Mouse (Mus musculus) midbrain, embryonic 12.5 days (tissue): ENCODE measurements at regions not wholly inside any gene's neighbourhood (a gene's known extent, or its start where the extent isn't known, plus 50 kb on each side); places are given as distances from the start of the nearest gene placed in this dataset.

Source experiments
- ATAC-seq: fragments of 200-750 bp; cut with Nextera tagmentation; 2 replicates; pipeline ENCODE4 v1.8.0; 2017; ENCODE audit warnings: low read depth, moderate TSS enrichment, moderate library complexity; ENCODE audit not compliant: low FRiP score
- H3K27ac ChIP-seq: fragments of 300-500 bp; sonication (generic); replicated peaks from 2 replicates; pipeline ENCODE4 v1.5.1; 2016; ENCODE audit warnings: mild to moderate bottlenecking
- H3K27me3 ChIP-seq: fragments of 300-500 bp; sonication (generic); 2 replicates; pipeline ENCODE4 v1.6.1; 2016; ENCODE audit warnings: mild to moderate bottlenecking
- H3K36me3 ChIP-seq: fragments of 300-500 bp; sonication (generic); 2 replicates; pipeline ENCODE4 v1.6.1; 2016
- H3K4me1 ChIP-seq: fragments of 300-500 bp; sonication (generic); 2 replicates; pipeline ENCODE4 v1.6.1; 2016
- H3K4me2 ChIP-seq: fragments of 300-500 bp; sonication (generic); replicated peaks from 2 replicates; pipeline ENCODE4 v1.6.1; 2016; ENCODE audit warnings: mild to moderate bottlenecking, moderate library complexity
- H3K4me3 ChIP-seq: fragments of 300-500 bp; sonication (generic); 2 replicates; pipeline ENCODE4 v1.5.1; 2016; ENCODE audit warnings: mild to moderate bottlenecking
- H3K9ac ChIP-seq: fragments of 300-500 bp; sonication (generic); replicated peaks from 2 replicates; pipeline ENCODE4 v1.6.1; 2016; ENCODE audit warnings: mild to moderate bottlenecking, moderate library complexity
- H3K9me3 ChIP-seq: fragments of 300-500 bp; sonication (generic); 2 replicates; pipeline ENCODE4 v1.6.1; 2016; ENCODE audit warnings: mild to moderate bottlenecking
- WGBS: fragments of 180-500 bp; shearing (Covaris S2); methylation state at CpG from one replicate; pipeline ENCODE4 v1.1.7; 2016; 5-methylcytosine and 5-hydroxymethylcytosine counted together

DNA sequence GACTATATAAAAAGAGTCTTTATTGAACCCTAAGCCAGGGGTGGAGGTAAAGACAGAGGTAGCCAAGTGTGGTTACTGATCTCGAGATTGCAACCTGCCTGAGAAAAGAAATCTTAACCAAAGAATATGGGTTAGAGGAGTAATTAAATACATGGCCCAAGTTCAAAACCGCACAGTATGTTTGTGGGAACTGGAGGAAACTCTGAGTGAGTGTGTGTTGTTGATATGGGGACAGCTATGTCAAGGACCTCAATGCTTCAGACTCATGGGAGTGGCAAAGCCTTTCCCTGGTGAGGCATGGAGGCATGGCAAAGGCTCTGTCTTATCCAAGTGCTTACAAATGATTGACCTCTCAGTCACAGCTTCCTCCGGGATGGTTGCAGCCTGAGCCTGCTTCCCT lies 127.7 kb upstream of the Tank start:
- no peak for ATAC-seq
- Histone ChIP-seq H3K9me3 (no peaks in the 10 kb centered on the region), H3K4me3 (no peak overlapping the region), H3K36me3 (no peaks in the 10 kb centered on the region), H3K4me2 (no peak overlapping the region), H3K27ac (no peak overlapping the region), H3K27me3 (peaks cover 9% of the 10 kb centered on the region), H3K9ac (no peak overlapping the region), H3K4me1 (0 out of 2 replicates have a peak, but pooled peaks cover 6% of the 10 kb centered on the region)
- WGBS = 85% methylated on average over 3 of the region's 3 CpGs

DNA sequence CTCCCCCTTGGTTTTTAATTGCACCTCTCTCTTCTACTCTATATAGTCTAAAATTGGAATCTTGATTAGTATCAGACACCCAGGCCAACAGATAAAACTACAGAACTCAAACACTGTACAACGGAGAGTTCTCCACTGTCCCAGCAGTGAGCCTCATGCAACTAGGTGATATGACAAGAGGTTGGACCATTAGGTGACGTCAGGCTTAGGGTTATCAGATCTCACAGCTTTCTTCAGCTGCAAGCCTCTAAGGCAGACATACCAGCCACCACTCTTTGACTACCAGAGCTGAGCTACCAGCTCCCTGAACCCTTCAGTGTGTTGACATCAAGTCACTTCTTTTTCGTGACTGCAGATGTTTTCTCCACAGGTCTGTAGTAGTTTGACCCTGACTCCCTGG lies 141.8 kb upstream of the Tank start:
- Histone ChIP-seq H3K9ac (no peak overlapping the region), H3K36me3 (no peaks in the 10 kb centered on the region), H3K4me2 (no peak overlapping the region), H3K4me3 (no peak overlapping the region), H3K9me3 (no peaks in the 10 kb centered on the region), H3K4me1 (no peaks in the 10 kb centered on the region), H3K27ac (no peak overlapping the region), H3K27me3 (no peaks in the 10 kb centered on the region)
- 89% methylated on average over 3 of the region's 3 CpGs for WGBS
- no peak for ATAC-seq

DNA sequence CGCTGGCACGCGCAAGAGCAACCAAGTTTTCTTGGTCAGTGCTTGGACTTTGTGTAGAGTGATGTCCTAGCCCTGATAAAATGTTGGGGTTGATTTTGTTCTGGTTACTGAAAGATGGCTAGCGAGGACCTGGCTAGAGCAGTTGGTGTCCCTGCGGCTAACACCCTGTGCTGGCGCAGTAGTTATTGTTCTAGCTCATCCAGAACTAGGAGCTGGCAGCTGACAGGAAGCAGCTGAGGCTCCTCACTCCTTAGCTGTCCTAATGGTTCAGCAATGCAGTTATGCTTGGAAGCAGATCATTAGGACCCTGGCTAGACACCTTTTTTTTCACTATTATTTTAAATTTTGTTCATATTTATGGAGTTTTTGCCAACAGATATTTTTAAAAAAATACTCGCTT lies 170.5 kb upstream of the Tank start:
- Histone ChIP-seq H3K9me3 (no peaks in the 10 kb centered on the region), H3K27me3 (no peaks in the 10 kb centered on the region)
- no peak for ATAC-seq

DNA sequence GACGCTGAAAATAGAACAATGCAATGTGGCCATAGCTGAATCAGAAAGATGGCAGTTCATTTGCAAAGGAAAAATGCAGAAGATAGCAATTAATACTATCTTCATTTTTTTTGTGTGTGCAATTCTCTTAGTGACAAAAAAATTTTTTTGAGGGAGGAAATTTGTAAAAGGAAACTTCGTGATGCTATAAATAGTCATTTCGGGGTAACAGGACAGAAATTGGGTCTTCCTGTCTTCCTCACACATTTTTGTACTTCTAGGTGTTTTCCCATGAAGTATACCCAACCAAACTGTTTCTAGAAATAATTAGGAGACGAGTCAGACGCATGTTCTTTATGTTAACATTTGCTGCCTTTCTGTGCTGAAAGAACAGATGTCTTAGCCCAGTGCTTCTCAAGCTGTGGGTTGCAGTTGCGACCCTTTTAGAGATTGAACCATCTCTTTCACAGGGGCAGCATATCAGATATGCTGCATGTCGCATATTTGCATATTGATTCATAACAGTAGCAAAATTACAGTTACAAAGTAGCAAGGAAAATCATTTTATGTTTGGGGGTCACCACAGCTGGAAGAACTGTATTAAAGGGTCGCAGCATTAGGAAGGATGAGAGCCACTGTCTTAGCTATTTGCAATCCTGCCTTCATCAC lies 172.2 kb upstream of the Tank start:
- peaks cover 7% of the 10 kb centered on the region; the same call in 1 of the 2 replicates for H3K4me1 ChIP-seq
- no peak overlapping the region for H3K9ac ChIP-seq
- H3K9me3 ChIP-seq = no peaks in the 10 kb centered on the region
- no peak overlapping the region for H3K4me3 ChIP-seq
- H3K27me3 ChIP-seq = no peaks in the 10 kb centered on the region; the same call in 1 of the 2 replicates
- H3K4me2 ChIP-seq = no peak overlapping the region
- 88% methylated on average over 8 of the region's 8 CpGs for WGBS
- no peak for ATAC-seq
- no peak overlapping the region for H3K27ac ChIP-seq
- H3K36me3 ChIP-seq = no peaks in the 10 kb centered on the region

More for the DNA sequence above, 170.5 kb upstream of the Tank start:
- no peak overlapping the region for H3K4me2 ChIP-seq
- no peak overlapping the region for H3K27ac ChIP-seq
- no peaks in the 10 kb centered on the region for H3K36me3 ChIP-seq
- H3K4me1 ChIP-seq = 0 out of 2 replicates have a peak, but pooled peaks cover 2% of the 10 kb centered on the region
- 94% methylated on average over 7 of the region's 7 CpGs for WGBS
- H3K9ac ChIP-seq = no peak overlapping the region
- no peak overlapping the region for H3K4me3 ChIP-seq

DNA sequence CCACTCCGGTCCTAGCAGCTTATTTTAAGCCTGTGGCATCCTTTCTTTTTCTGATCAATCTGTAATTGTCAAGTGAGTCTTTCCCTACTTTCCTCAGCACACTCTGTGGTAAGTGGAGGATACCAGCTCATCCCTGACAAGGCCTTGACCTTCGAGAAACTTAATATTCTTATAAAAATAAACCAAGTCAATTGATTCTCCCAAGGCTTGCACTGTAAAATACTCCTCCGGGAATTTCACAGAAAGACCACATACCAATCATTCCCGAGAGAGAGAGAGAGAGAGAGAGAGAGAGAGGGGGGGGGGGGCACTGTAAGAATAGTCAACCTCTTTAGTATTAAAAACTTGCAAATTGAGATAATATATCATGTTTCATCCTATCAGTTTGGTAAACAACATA lies 173.1 kb upstream of the Tank start:
- Histone ChIP-seq H3K4me3 (no peak overlapping the region), H3K9ac (no peak overlapping the region), H3K4me1 (peaks cover 7% of the 10 kb centered on the region; the same call in 1 of the 2 replicates), H3K27ac (no peak overlapping the region), H3K9me3 (no peaks in the 10 kb centered on the region), H3K36me3 (no peaks in the 10 kb centered on the region), H3K4me2 (no peak overlapping the region), H3K27me3 (no peaks in the 10 kb centered on the region; the same call in 1 of the 2 replicates)
- 71% methylated on average over 4 of the region's 4 CpGs for WGBS
- no peak for ATAC-seq

DNA sequence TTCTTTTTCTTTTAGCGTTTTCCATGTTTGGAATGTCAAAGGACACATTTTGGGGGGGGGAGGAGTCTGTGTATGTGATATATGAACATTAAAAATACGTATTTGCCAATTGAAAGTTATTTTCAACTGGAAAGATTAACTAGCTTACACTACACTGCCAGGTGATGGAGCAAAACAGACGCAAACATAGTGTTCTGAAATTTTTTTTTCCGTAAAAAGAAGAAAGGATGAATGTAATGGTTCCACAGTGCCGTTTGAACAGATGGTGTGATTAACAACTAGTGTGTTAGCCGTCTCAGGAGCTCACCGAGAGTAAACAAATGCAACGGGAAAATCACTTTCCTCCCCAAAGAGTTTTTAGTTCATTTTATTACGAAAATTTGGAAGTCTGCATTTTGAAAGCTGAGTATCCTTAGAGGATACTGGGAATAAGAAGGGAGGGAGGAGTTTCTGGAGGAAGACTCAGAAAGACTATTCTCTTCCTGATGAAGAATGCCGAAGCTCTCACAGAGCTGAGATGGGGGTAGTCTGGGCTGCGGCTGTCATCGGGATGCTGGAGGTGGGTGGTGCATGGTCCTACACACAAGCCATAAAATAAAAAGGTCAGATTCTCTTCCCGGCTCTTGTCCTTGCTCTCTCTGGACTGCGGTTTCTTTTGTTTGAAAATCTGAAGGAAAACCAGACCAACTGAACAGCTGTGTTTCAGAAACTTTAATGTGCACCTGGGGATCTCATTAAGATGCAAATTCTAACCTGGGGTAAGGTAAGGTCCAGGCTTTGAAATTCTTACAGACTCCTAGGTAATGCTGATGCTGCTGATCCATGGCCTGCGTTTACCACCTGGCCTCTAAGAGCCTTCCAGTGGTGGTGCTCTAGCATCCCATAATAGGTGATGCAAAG lies 175.5 kb upstream of the Tank start:
- no peaks in the 10 kb centered on the region for H3K36me3 ChIP-seq
- no peak overlapping the region; the same call in 1 of the 2 replicates for H3K9ac ChIP-seq
- WGBS = 7% methylated on average over 15 of the region's 15 CpGs
- no peaks in the 10 kb centered on the region for H3K9me3 ChIP-seq
- ATAC-seq = peak; percentile 53; the same call in 1 of the 2 replicates
- H3K4me2 ChIP-seq = peak overlapping the region; percentile 57
- no peak overlapping the region for H3K27ac ChIP-seq
- H3K27me3 ChIP-seq = no peaks in the 10 kb centered on the region; the same call in 1 of the 2 replicates
- H3K4me3 ChIP-seq = peak overlapping the region; percentile 39
- H3K4me1 ChIP-seq = peaks cover 7% of the 10 kb centered on the region; the same call in 1 of the 2 replicates

DNA sequence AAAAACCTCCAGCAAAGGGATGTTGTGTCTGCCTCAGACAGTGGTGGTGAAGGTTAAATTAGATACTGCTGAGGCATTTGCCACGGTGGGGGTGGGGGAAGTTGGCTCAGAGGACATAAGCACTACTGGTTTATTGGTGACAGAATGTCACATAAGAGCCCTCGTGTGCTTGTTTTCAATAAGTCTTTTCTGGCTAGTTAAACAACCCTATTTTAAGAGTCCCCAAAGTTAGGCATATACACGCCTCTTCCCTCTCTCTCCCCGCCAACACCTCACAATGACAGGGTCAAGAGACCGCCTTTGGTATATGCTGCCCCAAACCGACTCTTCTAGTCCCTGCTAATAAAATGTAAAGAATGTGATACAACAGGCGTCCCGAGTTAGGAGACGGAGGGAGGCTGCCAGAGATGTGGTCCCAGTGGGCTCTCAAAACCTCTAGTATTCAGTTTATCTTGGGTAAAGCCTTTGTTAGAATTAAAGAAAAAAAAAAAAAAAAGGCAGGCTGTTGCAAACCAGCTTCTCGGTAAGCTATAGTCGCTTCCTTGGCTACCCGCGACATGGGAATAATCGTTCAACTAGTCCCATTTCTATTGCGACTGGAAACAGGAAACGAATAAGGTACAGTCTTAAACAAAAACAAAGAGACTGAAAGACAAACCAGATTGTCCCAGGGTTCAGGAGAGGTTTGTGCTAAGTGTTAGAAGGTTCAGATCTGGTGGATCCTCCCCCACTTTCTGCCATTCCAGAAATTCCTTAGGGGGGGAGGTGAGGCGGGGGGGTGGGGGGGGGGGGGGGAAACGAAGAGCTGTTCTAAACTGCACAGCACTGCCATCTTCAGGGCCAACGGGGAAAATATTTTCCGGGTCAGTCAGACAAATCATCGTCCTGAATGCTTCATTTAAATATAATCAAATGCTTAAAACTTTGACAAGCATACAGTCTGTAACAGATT lies 176.5 kb upstream of the Tank start:
- Histone ChIP-seq H3K27ac (no peak overlapping the region), H3K4me1 (peaks cover 7% of the 10 kb centered on the region; the same call in 1 of the 2 replicates), H3K9me3 (no peaks in the 10 kb centered on the region), H3K27me3 (no peaks in the 10 kb centered on the region; the same call in 1 of the 2 replicates), H3K4me3 (peak overlapping the region; percentile 39), H3K9ac (peak overlapping the region; percentile 28; the same call in 1 of the 2 replicates), H3K4me2 (peak overlapping the region; percentile 57), H3K36me3 (no peaks in the 10 kb centered on the region)
- ATAC-seq = peak; percentile 66
- 1% methylated on average over 21 of the region's 21 CpGs for WGBS

DNA sequence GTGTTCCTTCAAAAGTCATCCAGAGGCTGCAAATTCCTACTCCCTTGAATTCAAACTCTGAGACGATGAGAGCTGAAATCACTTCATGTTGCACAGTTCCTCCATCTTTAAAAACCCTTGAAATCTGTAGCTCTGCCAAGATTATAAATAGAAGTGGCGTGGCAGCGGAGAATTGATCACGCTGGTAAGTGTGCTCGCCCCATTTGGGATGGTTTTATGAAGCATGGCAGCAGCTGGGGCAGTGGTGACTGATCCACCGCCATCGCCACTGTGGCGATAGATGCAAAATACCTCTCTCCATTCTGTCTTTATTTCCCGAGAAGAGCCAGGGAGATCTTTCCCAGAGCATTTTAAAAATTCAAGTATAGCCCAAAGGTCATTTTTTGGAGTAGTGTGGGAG lies 179.8 kb upstream of the Tank start:
- H3K27ac ChIP-seq = no peak overlapping the region
- H3K4me1 ChIP-seq = peaks cover 7% of the 10 kb centered on the region; the same call in 1 of the 2 replicates
- H3K9ac ChIP-seq = no peak overlapping the region
- H3K36me3 ChIP-seq = no peaks in the 10 kb centered on the region
- H3K27me3 ChIP-seq = no peaks in the 10 kb centered on the region; the same call in 1 of the 2 replicates
- ATAC-seq = no peak
- no peak overlapping the region for H3K4me3 ChIP-seq
- H3K4me2 ChIP-seq = no peak overlapping the region
- WGBS = 86% methylated on average over 9 of the region's 9 CpGs
- no peaks in the 10 kb centered on the region for H3K9me3 ChIP-seq

DNA sequence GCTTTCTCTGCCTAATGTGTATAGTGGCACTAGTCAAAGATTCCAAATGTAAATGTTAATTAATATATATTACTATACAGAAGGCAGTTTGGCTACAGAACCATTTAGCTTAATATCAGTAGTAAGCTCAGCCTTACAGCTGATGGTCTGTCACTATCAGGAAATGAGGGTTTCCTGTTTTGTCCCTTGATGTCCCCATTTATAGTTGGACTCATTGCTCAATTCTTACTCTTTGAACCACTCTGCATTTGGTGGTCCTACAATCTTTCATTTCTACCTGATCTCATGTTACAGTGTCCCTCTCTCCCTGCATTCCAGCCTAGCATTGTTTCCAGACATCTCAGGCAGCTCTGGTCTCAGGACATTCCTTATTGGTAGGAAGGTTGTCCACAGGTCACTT lies 188.8 kb upstream of the Tank start:
- Histone ChIP-seq H3K4me3 (no peak overlapping the region), H3K27me3 (no peaks in the 10 kb centered on the region), H3K36me3 (no peaks in the 10 kb centered on the region), H3K4me2 (no peak overlapping the region), H3K9ac (no peak overlapping the region), H3K27ac (no peak overlapping the region), H3K4me1 (no peaks in the 10 kb centered on the region), H3K9me3 (no peaks in the 10 kb centered on the region)
- ATAC-seq = no peak

DNA sequence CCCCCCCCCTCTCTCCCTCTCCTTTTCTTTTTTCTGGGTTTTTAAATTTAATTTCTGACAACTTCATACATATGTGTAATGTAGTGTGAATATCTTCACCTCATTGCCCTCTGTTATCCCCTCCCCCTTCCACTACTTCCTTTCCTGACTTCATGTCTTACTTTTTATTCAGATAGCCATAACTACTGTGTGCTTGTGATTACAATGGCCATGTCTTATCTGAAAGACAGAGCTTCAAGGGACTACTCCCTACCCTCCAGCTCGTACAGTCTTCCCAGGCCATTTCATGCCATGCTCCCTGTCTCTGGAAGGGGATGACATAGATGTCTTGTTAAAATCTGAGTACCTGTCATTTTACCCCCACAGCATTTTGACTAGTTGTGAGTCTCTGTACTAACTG lies 189.2 kb upstream of the Tank start:
- H3K4me3 ChIP-seq = no peak overlapping the region
- ATAC-seq = no peak
- no peak overlapping the region for H3K9ac ChIP-seq
- no peaks in the 10 kb centered on the region for H3K9me3 ChIP-seq
- WGBS = 81% methylated on average over 1 of the region's 1 CpGs
- no peak overlapping the region for H3K27ac ChIP-seq
- H3K4me2 ChIP-seq = no peak overlapping the region
- H3K4me1 ChIP-seq = no peaks in the 10 kb centered on the region
- no peaks in the 10 kb centered on the region for H3K27me3 ChIP-seq
- H3K36me3 ChIP-seq = no peaks in the 10 kb centered on the region

DNA sequence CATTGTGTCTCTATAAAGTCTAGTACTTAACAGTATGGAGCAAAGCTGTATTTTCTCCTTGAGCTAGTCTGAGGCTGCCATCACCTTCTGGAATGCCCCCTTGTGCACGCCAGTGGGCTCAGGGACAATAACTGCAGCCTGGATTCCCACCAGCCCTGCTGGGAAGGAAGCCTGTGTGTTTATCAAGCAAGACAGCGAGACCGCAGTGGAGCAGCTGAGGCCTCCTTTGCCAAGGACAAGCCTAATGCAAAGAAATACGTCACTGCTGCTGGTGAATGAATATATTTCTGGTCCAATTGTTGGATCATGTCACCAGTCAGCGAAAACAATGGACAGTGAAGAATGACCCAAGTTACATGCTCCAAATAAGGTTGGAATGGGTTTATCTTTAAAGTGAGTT lies 190.8 kb upstream of the Tank start:
- 60% methylated on average over 5 of the region's 5 CpGs for WGBS
- Histone ChIP-seq H3K4me1 (no peaks in the 10 kb centered on the region), H3K27ac (no peak overlapping the region), H3K4me2 (no peak overlapping the region), H3K9me3 (no peaks in the 10 kb centered on the region), H3K27me3 (no peaks in the 10 kb centered on the region), H3K36me3 (no peaks in the 10 kb centered on the region), H3K9ac (no peak overlapping the region), H3K4me3 (no peak overlapping the region)
- no peak for ATAC-seq
